Mouse (Mus musculus) urinary bladder, postnatal 0 days (tissue): ENCODE results near the gene Ubxn1. TPM values are rescaled to one million over a fixed set of nuclear protein-coding genes. Genes with fewer than 3 reads are reported as not detected.

Source experiments
- microRNA-seq: library from miRNA; unstranded; fragments of <30 nt; microRNA quantifications from one replicate; pipeline ENCODE4, GENCODE M21; 2016
- polyA plus RNA-seq: library from polyadenylated mRNA; unstranded; fragments of >200 nt; fragmentation: Nextera tagmentation; extraction: Ambion mirVana; gene quantifications from 2 replicates; pipeline ENCODE4 v1.2.1, GENCODE M21; 2015

Ubxn1 gene
- 166 and 171 TPM in 2 replicates for polyA plus RNA-seq

DNA sequence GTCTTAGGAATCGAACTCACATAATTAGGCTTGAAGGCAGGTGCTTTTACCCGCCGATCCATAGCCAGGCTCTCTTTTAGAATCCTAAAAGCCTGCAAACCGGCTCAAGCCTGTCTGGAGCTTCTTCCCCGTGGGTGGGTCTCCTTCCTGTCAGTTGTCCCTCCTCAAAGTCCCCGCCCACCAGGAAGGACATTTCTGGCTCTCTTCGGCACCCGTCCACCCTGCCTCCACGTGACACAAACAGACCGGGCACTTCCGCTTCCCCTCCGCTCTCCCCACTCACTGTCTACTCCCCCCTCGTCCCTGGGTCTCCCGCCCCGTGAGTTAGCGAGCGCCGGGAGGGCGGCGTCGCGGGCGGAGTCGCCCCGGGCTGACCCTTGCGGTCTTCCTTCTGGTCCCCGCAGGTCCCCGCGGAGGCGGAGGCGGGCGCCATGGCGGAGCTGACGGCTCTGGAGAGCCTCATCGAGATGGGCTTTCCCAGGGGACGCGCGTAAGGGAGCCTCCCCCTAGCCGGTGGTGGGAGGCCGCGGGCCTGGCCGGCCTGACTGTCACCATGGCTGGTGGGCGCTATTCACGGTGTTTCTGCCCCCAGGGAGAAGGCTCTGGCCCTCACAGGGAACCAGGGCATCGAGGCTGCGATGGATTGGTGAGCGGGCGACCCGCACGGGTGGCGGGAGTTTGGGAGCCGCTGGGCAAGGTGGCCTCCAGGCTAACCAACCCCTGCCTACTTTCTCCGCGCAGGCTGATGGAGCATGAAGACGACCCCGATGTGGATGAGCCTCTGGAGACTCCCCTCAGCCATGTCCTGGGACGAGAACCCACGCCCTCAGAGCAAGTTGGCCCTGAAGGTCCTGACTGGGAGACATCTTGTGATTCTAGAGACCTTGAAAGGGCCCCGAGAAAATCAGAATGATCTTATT, at the start of gene Ubxn1:
TSS of gene Ubxn1 (plus strand) at position 230 of the 920 bp plus-strand sequence.

DNA sequence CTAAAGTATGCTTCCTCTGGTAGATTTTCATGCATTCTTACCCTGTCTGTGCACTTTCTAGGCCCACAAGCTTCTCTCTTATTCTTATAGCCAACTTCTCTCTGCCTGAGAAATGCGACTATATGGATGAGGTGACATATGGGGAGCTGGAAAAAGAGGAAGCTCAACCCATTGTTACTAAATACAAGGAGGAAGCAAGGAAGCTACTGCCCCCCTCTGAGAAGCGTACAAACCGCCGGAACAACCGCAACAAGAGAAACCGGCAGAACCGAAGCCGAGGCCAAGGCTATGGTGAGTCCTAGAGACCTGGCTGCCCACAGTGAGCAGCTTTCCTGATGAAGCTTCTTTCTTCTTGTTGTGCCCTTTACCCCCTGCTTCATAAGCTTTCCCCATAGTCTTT, 41.6 kb upstream of the Ubxn1 start, which contains the start of gene AC129217.1:
TSS of gene AC129217.1 (plus strand) at position 114 of the 400 bp plus-strand sequence.

DNA sequence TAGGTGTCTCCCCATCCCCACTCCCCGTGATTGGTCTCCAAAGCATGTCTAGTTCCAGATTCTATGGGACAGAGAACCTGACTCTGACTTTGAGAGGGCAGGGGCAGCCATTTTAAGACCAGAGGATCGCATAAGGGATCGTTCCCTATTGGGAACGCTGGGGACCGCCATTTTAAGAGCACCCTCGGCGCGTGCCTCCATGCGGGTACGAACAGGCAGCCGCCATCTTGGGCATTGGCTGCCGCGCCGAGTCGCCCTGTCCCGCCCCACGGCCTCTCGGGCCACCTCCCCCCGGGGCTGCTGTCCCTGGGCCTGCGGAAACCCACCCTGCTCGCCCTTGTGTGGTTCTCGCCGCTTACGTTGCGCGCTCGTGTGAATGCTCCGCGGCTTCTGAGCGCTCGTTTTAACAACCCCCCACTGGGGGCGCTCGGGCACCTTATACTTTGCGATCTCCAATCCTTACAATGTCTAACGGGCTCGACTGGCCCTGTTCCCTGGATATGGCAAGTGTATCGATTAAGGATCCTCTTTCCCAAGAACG, 34.0 kb upstream of the Ubxn1 start, which contains the start of gene Bscl2:
TSS of gene Bscl2 (plus strand) at position 217 of the 541 bp plus-strand sequence.

DNA sequence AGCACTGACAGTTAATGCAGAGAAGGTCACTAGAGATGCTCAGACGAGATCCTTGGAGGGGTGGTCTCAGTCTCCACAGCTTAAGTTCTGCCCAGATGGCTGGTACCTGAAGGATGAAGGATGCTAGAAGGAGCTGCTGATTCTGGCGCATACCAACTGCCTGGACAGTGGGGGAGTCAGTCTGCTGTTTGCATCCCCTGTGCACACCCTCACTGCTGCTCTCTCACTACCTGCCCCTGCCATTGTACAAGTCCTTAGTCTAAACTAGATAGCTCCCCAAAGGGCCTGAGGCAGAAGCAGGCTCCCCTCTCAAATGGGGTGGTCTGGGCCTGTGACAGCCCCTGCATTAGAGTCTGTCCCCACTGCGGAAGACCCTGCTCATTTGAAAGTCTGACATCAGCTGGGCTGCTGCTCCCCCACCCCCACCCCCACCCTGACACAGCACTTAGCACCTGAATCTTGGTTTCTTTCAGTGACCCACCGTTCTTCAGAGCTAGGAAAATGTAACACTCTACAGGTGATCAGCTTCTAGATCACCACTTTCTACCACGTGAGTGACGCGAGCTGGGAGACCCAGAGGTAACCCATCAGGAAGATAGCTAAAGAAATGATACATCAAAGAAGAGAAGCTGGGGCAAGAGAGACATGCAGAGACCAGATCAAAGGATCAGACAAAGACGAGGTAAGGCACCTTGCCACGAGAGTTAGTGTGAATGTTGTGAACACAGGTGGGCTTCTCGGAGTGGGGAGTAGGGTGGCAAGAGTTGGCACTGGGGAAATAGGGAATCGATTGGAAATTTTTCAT, 32.0 kb upstream of the Ubxn1 start, which contains the start of gene Gng3:
TSS of gene Gng3 (minus strand) at position 92 of the 805 bp plus-strand sequence.

GRCm38 (mm10) chr19:8850402-8850901, 20.8 kb upstream of the Ubxn1 start, which contains the start of gene Lrrn4cl:
Gene Lrrn4cl, plus strand, starts transcription at chr19:8850768.

GRCm38 (mm10) chr19:8880311-8881033, 9.2 kb downstream of the Ubxn1 start, which contains the start of gene Uqcc3:
Gene Uqcc3, minus strand, starts transcription at chr19:8880923.

GRCm38 (mm10) chr19:8883616-8884015, 12.3 kb downstream of the Ubxn1 start, which contains the start of the genes Lbhd1 and Gm49403:
Gene Lbhd1, plus strand, starts transcription at chr19:8883732.
Gene Gm49403, plus strand, starts transcription at chr19:8883930.

DNA sequence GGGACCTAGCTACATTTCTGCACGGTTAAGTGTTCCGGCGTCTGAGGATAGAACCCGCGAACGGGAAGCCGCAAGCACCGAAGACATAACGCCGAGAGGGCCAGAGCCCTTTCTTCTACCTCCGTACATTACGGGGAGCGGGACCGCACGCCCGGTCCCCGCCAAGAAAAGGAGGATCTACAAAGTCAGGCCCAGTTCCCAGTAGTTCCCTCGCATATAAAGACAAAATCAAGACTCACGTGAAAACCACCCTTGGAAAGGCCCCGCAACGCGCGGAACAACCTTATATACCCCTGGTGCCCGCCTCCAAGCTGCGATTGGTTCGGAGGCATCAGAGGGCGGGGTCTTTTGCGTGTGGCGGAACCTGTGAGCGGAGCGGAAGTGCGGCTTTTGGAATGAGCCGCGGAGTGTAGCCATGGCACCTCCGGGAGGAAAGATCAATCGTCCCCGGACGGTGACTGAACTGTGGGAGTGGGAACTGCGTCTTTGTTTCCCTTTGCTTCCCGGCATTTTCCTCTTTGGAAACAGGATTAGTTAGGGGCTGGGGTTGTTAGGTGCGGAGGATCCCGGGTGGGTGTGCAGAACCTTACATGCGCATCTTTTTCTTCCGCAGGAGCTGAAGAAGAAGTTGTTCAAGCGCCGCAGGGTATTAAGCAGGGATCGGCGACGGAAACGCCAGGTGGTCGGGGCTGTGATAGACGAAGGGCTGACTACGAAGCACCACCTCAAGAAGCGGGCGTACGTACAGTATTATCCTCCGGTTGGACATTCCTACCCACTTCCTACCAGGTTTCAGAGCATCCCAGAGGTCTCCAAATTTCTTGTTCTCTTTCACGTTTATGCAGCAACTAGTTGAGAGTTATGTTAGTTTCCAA, 17.5 kb downstream of the Ubxn1 start, which contains the start of the genes 1810009A15Rik and Gm49416:
TSS of gene 1810009A15Rik (plus strand) at position 343 of the 875 bp plus-strand sequence.
TSS of gene Gm49416 (plus strand) at position 416 of the 875 bp plus-strand sequence.

DNA sequence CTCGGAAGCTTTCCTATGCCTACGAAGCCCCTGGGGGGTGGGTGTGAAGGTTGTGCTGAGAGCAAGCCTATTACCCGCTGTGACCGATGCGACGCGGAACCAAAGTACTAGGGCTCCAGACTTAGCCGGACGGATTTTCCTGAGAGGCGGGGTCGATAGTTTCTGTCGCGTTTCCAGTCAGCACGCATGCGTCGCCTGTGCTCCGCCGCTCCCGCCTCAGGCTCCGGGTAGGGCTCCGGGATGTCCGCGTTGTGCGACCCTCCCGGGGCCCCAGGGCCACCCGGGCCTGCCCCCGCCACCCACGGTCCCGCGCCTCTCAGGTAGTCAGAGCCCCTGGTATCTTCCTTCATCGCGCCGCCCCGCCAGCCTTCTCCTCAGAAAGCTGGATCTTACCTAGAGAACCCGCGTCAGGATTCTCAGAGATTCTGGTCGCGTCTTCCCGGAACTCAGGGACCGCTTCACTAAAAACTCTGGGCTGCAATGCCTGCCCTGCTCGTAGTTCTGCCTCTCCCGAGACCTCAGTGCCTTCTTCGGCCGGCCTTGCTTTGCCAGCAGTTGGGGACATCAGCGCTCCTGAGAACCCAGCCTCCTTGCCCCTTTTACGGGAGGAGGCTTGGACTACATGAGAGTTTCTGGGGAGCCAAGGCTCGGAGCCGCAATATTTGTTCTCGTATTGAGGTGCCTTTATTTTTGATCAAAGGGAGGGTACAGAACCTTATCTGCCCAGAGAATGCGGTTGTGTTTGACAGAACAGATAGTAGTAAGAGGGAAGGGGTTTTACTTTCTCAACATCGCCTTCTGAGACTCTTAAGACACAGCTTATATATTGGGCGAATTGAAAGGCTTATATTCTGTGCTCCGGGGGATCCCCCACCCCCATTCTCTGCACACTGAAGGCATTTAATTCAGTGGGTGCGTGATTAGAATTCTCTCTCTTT, 21.8 kb downstream of the Ubxn1 start, which contains the start of gene Ints5:
TSS of gene Ints5 (plus strand) at position 177 of the 938 bp plus-strand sequence.

GRCm38 (mm10) chr19:8897865-8898495, 26.7 kb downstream of the Ubxn1 start, which contains the start of gene Ganab:
Gene Ganab, plus strand, starts transcription at chr19:8898071.

GRCm38 (mm10) chr19:8920073-8920736, 48.9 kb downstream of the Ubxn1 start, which contains the start of gene B3gat3:
Gene B3gat3, plus strand, starts transcription at chr19:8920374.

Small RNA genes lying within 50 kb of the gene (microRNA-seq; reads per million reads assigned to microRNA genes)
- gene Mir5136, result not detected

Other genes starting within 250 kb of the Ubxn1 start
- gene Chrm1, start 207.7 kb upstream of the Ubxn1 start, polyA plus RNA-seq, result 0.02 and 0.11 TPM in 2 replicates
- gene Slc3a2, start 148.1 kb upstream of the Ubxn1 start, polyA plus RNA-seq, result 91.8 and 105 TPM in 2 replicates
- 53.3 and 53.8 TPM in 2 replicates for gene Wdr74, start 135.7 kb upstream of the Ubxn1 start, polyA plus RNA-seq
- 0.46 and 1.1 TPM in 2 replicates for gene 1700092M07Rik, start 130.8 kb upstream of the Ubxn1 start, polyA plus RNA-seq
- gene Stx5a, start 130.1 kb upstream of the Ubxn1 start, polyA plus RNA-seq, result 78.0 and 83.1 TPM in 2 replicates
- 59.7 and 64.4 TPM in 2 replicates for gene Nxf1, start 114.4 kb upstream of the Ubxn1 start, polyA plus RNA-seq
- gene Tmem223, start 100.5 kb upstream of the Ubxn1 start, polyA plus RNA-seq, result 119 and 130 TPM in 2 replicates
- 60.2 and 82.2 TPM in 2 replicates for gene Tmem179b, start 97.0 kb upstream of the Ubxn1 start, polyA plus RNA-seq
- 10.3 and 11.8 TPM in 2 replicates for gene Taf6l, start 85.1 kb upstream of the Ubxn1 start, polyA plus RNA-seq
- 86.5 and 92.5 TPM in 2 replicates for gene Polr2g, start 72.9 kb upstream of the Ubxn1 start, polyA plus RNA-seq
- 2.0 and 2.7 TPM in 2 replicates for gene Zbtb3, start 68.9 kb upstream of the Ubxn1 start, polyA plus RNA-seq
- 22.0 and 26.5 TPM in 2 replicates for gene Ttc9c, start 52.2 kb upstream of the Ubxn1 start, polyA plus RNA-seq
- 3.1 and 3.3 TPM in 2 replicates for gene Hnrnpul2, start 51.5 kb upstream of the Ubxn1 start, polyA plus RNA-seq
- gene AC129217.1, start 41.7 kb upstream of the Ubxn1 start, polyA plus RNA-seq, result not detected in 2 replicates
- gene Bscl2, start 34.0 kb upstream of the Ubxn1 start, polyA plus RNA-seq, result 45.3 and 49.0 TPM in 2 replicates
- 0.31 and 0.96 TPM in 2 replicates for gene Gng3, start 32.3 kb upstream of the Ubxn1 start, polyA plus RNA-seq
- 9.4 and 10.6 TPM in 2 replicates for gene Lrrn4cl, start 20.7 kb upstream of the Ubxn1 start, polyA plus RNA-seq
- gene Uqcc3, start 9.4 kb downstream of the Ubxn1 start, polyA plus RNA-seq, result 49.7 and 50.5 TPM in 2 replicates
- 34.0 and 39.1 TPM in 2 replicates for gene Lbhd1, start 12.2 kb downstream of the Ubxn1 start, polyA plus RNA-seq
- gene Gm49403, start 12.4 kb downstream of the Ubxn1 start, polyA plus RNA-seq, result not detected in 2 replicates
- 43.6 and 48.9 TPM in 2 replicates for gene 1810009A15Rik, start 17.4 kb downstream of the Ubxn1 start, polyA plus RNA-seq
- not detected in 2 replicates for gene Gm49416, start 17.4 kb downstream of the Ubxn1 start, polyA plus RNA-seq
- gene Ints5, start 21.5 kb downstream of the Ubxn1 start, polyA plus RNA-seq, result 17.3 and 17.5 TPM in 2 replicates
- 33.1 and 33.2 TPM in 2 replicates for gene Ganab, start 26.6 kb downstream of the Ubxn1 start, polyA plus RNA-seq
- gene B3gat3, start 48.9 kb downstream of the Ubxn1 start, polyA plus RNA-seq, result 24.3 and 24.5 TPM in 2 replicates
- gene Rom1, start 57.9 kb downstream of the Ubxn1 start, polyA plus RNA-seq, result 3.6 and 4.3 TPM in 2 replicates
- 22.1 and 22.6 TPM in 2 replicates for gene Eml3, start 58.1 kb downstream of the Ubxn1 start, polyA plus RNA-seq
- 63.5 and 67.4 TPM in 2 replicates for gene Mta2, start 70.4 kb downstream of the Ubxn1 start, polyA plus RNA-seq
- 13.0 and 13.9 TPM in 2 replicates for gene Tut1, start 82.4 kb downstream of the Ubxn1 start, polyA plus RNA-seq
- 257 TPM in 2 replicates for gene Eef1g, start 95.5 kb downstream of the Ubxn1 start, polyA plus RNA-seq
- gene Ahnak, start 117.8 kb downstream of the Ubxn1 start, polyA plus RNA-seq, result 99.1 and 107 TPM in 2 replicates
- gene Scgb1a1, start 216.5 kb downstream of the Ubxn1 start, polyA plus RNA-seq, result 0.30 TPM in 1 of 2 replicates, not detected in the other